Comparison of ENCODE assay signal across 8 mouse cellular contexts in genomic region chr2:140066353-140067314, GRCm38 (mm10). TPM values are rescaled to one million over a fixed set of nuclear protein-coding genes. Genes with fewer than 3 reads are reported as not detected.
DNase-seq lines count a peak whose midpoint lies in the region; ATAC-seq and TF ChIP-seq lines count a peak whose summit lies in the region.

Tasp1 (minus strand) TSS chr2:140066805.

- peak; percentile 100 for ATAC-seq in heart, embryonic 11.5 days (replicated peaks; ENCODE audit: insufficient number of reproducible peaks, low FRiP score, low TSS enrichment)
- ATAC-seq in kidney, embryonic 16.5 days (ENCODE audit: low FRiP score, low TSS enrichment), result peak; percentile 100

- H3K9me3 ChIP-seq in erythroblast, embryonic 14.5 days (ENCODE audit: control insufficient read depth, low read length), result no peaks in the 10 kb centered on the region; the same call in 1 of the 2 replicates
- H3K9me3 ChIP-seq in heart, embryonic 11.5 days (replicated peaks; ENCODE audit: control insufficient read depth, low read length), result no peaks in the 10 kb centered on the region
- no peaks in the 10 kb centered on the region for H3K9me3 ChIP-seq in kidney, embryonic 16.5 days (ENCODE audit: low read length)

- H3K4me1 ChIP-seq in erythroblast, embryonic 14.5 days (ENCODE audit: control insufficient read depth), result peaks cover 43% of the 10 kb centered on the region
- H3K4me1 ChIP-seq in heart, embryonic 11.5 days (ENCODE audit: control insufficient read depth, insufficient read depth, low read length), result no peaks in the 10 kb centered on the region
- H3K4me1 ChIP-seq in kidney, embryonic 16.5 days (ENCODE audit: insufficient read depth, low read length), result peaks cover 12% of the 10 kb centered on the region; the same call in 1 of the 2 replicates
- H3K4me1 ChIP-seq in liver, adult 2 months (ENCODE audit: control insufficient read depth, insufficient read depth, low read length), result no peaks in the 10 kb centered on the region; the same call in 1 of the 2 replicates

- peaks cover 23% of the 10 kb centered on the region for H3K79me3 ChIP-seq in C2C12 (ENCODE audit: low read depth)

- H3K27me3 ChIP-seq in C2C12 (ENCODE audit: control insufficient read depth, insufficient read depth, insufficient read length), result no peaks in the 10 kb centered on the region
- H3K27me3 ChIP-seq in erythroblast, embryonic 14.5 days (ENCODE audit: control insufficient read depth), result peaks cover 16% of the 10 kb centered on the region
- no peaks in the 10 kb centered on the region for H3K27me3 ChIP-seq in heart, embryonic 11.5 days (ENCODE audit: control insufficient read depth, insufficient read depth, low read length)
- no peaks in the 10 kb centered on the region for H3K27me3 ChIP-seq in kidney, embryonic 16.5 days (ENCODE audit: insufficient read depth, low read length)
- H3K27me3 ChIP-seq in liver, adult 2 months (ENCODE audit: control insufficient read depth, insufficient read depth, low read length), result no peaks in the 10 kb centered on the region
- H3K27me3 ChIP-seq in myocyte (ENCODE audit: control insufficient read depth, insufficient read depth, insufficient read length), result no peaks in the 10 kb centered on the region
- H3K27me3 ChIP-seq in splenic B cell, adult 2 months (ENCODE audit: control insufficient read depth, insufficient read depth, low read length, poor library complexity, severe bottlenecking), result no peaks in the 10 kb centered on the region

- no peak for TF ChIP-seq CTCF in C2C12 (IDR thresholded peaks at IDR 0.05; ENCODE audit: control insufficient read depth, insufficient read depth, insufficient read length)
- TF ChIP-seq CTCF in brain, embryonic 14.5 days (IDR thresholded peaks at IDR 0.05; ENCODE audit: borderline replicate concordance, extremely low read depth, insufficient read depth, insufficient read length), result no peak
- no peak for TF ChIP-seq CTCF in liver, adult 2 months (IDR thresholded peaks at IDR 0.05; ENCODE audit: low read depth, low read length)

- H3K9ac ChIP-seq in heart, embryonic 11.5 days (ENCODE audit: low read depth, low read length), result peak within 1 kb of the TSS; percentile 94
- peak within 1 kb of the TSS; percentile 91 for H3K9ac ChIP-seq in kidney, embryonic 16.5 days (replicated peaks; ENCODE audit: low read length)
- peak within 1 kb of the TSS; percentile 82 for H3K9ac ChIP-seq in liver, adult 2 months (ENCODE audit: low read depth, low read length)

- under 1% methylated on average over 68 of the region's 68 CpGs for WGBS in heart, embryonic 11.5 days (ENCODE audit: insufficient replicate concordance)
- WGBS in kidney, embryonic 16.5 days, result under 1% methylated on average over 68 of the region's 68 CpGs
- WGBS in liver, adult 2 months, result under 1% methylated on average over 68 of the region's 68 CpGs

- H3K36me3 ChIP-seq in C2C12 (ENCODE audit: control insufficient read depth, insufficient read depth) (no peaks in the 10 kb centered on the region), myocyte (ENCODE audit: control insufficient read depth, insufficient read depth) (no peaks in the 10 kb centered on the region)
- peaks cover 4% of the 10 kb centered on the region for H3K36me3 ChIP-seq in erythroblast, embryonic 14.5 days (ENCODE audit: control insufficient read depth)
- H3K36me3 ChIP-seq in heart, embryonic 11.5 days (ENCODE audit: control insufficient read depth, insufficient read depth, low read length), result no peaks in the 10 kb centered on the region
- H3K36me3 ChIP-seq in kidney, embryonic 16.5 days (ENCODE audit: insufficient read depth, low read length), result 0 out of 2 replicates have a peak, but pooled peaks cover 4% of the 10 kb centered on the region
- no peaks in the 10 kb centered on the region for H3K36me3 ChIP-seq in liver, adult 2 months (ENCODE audit: control insufficient read depth, insufficient read depth, low read length)
- no peaks in the 10 kb centered on the region for H3K36me3 ChIP-seq in splenic B cell, adult 2 months (ENCODE audit: control insufficient read depth, insufficient read depth, low read length, poor library complexity, severe bottlenecking)

- peak within 1 kb of the TSS; percentile 84 for H3K4me2 ChIP-seq in heart, embryonic 11.5 days
- H3K4me2 ChIP-seq in kidney, embryonic 16.5 days (replicated peaks; ENCODE audit: low read depth, low read length), result peak within 1 kb of the TSS; percentile 82
- peak within 1 kb of the TSS; percentile 98 for H3K4me2 ChIP-seq in myocyte (ENCODE audit: low read depth)

- H3K27ac ChIP-seq in heart, embryonic 11.5 days (ENCODE audit: low read depth, low read length), result peak within 1 kb of the TSS; percentile 90
- H3K27ac ChIP-seq in kidney, embryonic 16.5 days (ENCODE audit: low read length), result peak within 1 kb of the TSS; percentile 92
- H3K27ac ChIP-seq in liver, adult 2 months (replicated peaks; ENCODE audit: insufficient read depth, low read depth, low read length), result peak within 1 kb of the TSS; percentile 65

- H3ac ChIP-seq in C2C12 (ENCODE audit: control insufficient read depth, insufficient read length, low read depth), result peak within 1 kb of the TSS; percentile 82
- peak within 1 kb of the TSS; percentile 72 for H3ac ChIP-seq in myocyte (ENCODE audit: control insufficient read depth, insufficient read length)

- H3K4me3 ChIP-seq in C2C12 (ENCODE audit: insufficient read depth, poor library complexity, severe bottlenecking) (peak within 1 kb of the TSS; percentile 72), myocyte (peak within 1 kb of the TSS; percentile 72)
- peak within 1 kb of the TSS; percentile 87 for H3K4me3 ChIP-seq in erythroblast, embryonic 14.5 days (replicated peaks)
- peak within 1 kb of the TSS; percentile 87 for H3K4me3 ChIP-seq in heart, embryonic 11.5 days (ENCODE audit: low read depth, low read length)
- peak within 1 kb of the TSS; percentile 94 for H3K4me3 ChIP-seq in kidney, embryonic 16.5 days (ENCODE audit: low read length)
- peak within 1 kb of the TSS; percentile 73 for H3K4me3 ChIP-seq in liver, adult 2 months (ENCODE audit: insufficient read depth, low read depth, low read length)

- H3K79me2 ChIP-seq in C2C12 (ENCODE audit: control insufficient read depth, insufficient read depth) (peaks cover 49% of the 10 kb centered on the region), myocyte (ENCODE audit: control insufficient read depth, insufficient read depth) (peaks cover 39% of the 10 kb centered on the region)
- H3K79me2 ChIP-seq in liver, adult 2 months (ENCODE audit: control insufficient read depth, insufficient read depth, low read length), result peaks cover 2% of the 10 kb centered on the region; the same call in 1 of the 2 replicates

- peak; percentile 70 for TF ChIP-seq POLR2A in brain, embryonic 14.5 days (IDR thresholded peaks at IDR 0.05; ENCODE audit: borderline replicate concordance, extremely low read depth, insufficient read depth, insufficient read length, poor library complexity, severe bottlenecking)
- peak; percentile 54 for TF ChIP-seq POLR2A in liver, adult 2 months (IDR thresholded peaks at IDR 0.05; ENCODE audit: extremely low read depth, insufficient read depth, low read length)
- TF ChIP-seq POLR2A in myocyte (IDR thresholded peaks at IDR 0.05; ENCODE audit: insufficient read length, low read depth), result peak; percentile 100

- DNase-seq in brain, embryonic 14.5 days (ENCODE audit: low read depth), result peak; percentile 99
- peak; percentile 92 for DNase-seq in liver, adult 2 months (ENCODE audit: extremely low read depth, low read depth, low spot score)
- DNase-seq in splenic B cell, adult 2 months (ENCODE audit: low read depth, low spot score), result peak; percentile 94

TF ChIP-seq in C2C12, 6 proteins besides CTCF, POLR2A, EP300 and RAD21:
- TF ChIP-seq MYOD1 (IDR thresholded peaks at IDR 0.05; ENCODE audit: control insufficient read depth, insufficient read length, low read depth), result no peak
- peak; percentile 100 for TF ChIP-seq USF1 (IDR thresholded peaks at IDR 0.05; ENCODE audit: low read depth)
- no peak for TF ChIP-seq CEBPB (IDR thresholded peaks at IDR 0.05; ENCODE audit: low read depth)
- peak; percentile 70 for TF ChIP-seq MAX (IDR thresholded peaks at IDR 0.05)

TF ChIP-seq in myocyte, 11 proteins besides CTCF, POLR2A, EP300 and RAD21:
- TF ChIP-seq SRF (IDR thresholded peaks at IDR 0.05; ENCODE audit: control insufficient read depth, insufficient read length, low read depth) (peak; percentile 67), MAX (IDR thresholded peaks at IDR 0.05; ENCODE audit: low read depth) (no peak), USF1 (IDR thresholded peaks at IDR 0.05; ENCODE audit: low read depth) (peak; percentile 100), CEBPB (IDR thresholded peaks at IDR 0.05; ENCODE audit: insufficient read depth, poor library complexity, severe bottlenecking) (no peak), MYOG (IDR thresholded peaks at IDR 0.05; ENCODE audit: control insufficient read depth in 1 of 3, insufficient read depth in 1 of 3, insufficient read length in 2 of 3, low read depth in 2 of 3) (peak in 2 of 3 experiments; percentile 16 to 60), TCF3 (IDR thresholded peaks at IDR 0.05; ENCODE audit: insufficient read length, low read depth) (no peak), REST (IDR thresholded peaks at IDR 0.05; ENCODE audit: insufficient read depth, insufficient read length) (peak; percentile 48), TCF12 (IDR thresholded peaks at IDR 0.05; ENCODE audit: insufficient read depth, poor library complexity, severe bottlenecking) (no peak), POLR2AphosphoS2 (IDR thresholded peaks at IDR 0.05; ENCODE audit: insufficient read length, low read depth) (peak; percentile 99), MYOD1 (IDR thresholded peaks at IDR 0.05; ENCODE audit: control insufficient read depth in 1 of 3, insufficient read length in 2 of 3, low read depth in 2 of 3) (peak in 1 of 3 experiments; percentile 30), E2F4 (IDR thresholded peaks at IDR 0.05; ENCODE audit: insufficient read depth) (no peak)

RNA-seq across cellular contexts. Expression of gene Tasp1, which starts in this region (rescaled TPM):
- 5.5 TPM for polyA plus RNA-seq in C2C12 (2012; fragmentation: generic; extraction: Trizol)
- polyA plus RNA-seq in brain, embryonic 14.5 days (2012; rRNA removed), result 9.2 and 9.5 TPM in 2 replicates
- polyA plus RNA-seq in erythroblast, embryonic 14.5 days (2012), result 0.09 and 0.10 TPM in 2 replicates
- 14.7 and 15.5 TPM in 2 replicates for polyA plus RNA-seq in heart, embryonic 11.5 days (2014; fragmentation: Nextera tagmentation; extraction: Ambion mirVana)
- 20.5 and 21.5 TPM in 2 replicates for polyA plus RNA-seq in kidney, embryonic 16.5 days (2015; fragmentation: Nextera tagmentation; extraction: Ambion mirVana)
- 10.6 and 13.3 TPM in 2 replicates for total RNA-seq in liver, adult 2 months (2014; rRNA removed)
- 2.1 and 2.8 TPM in 2 replicates for polyA plus RNA-seq in liver, adult 2 months (2012; rRNA removed)
- polyA plus RNA-seq in myocyte (2012; fragmentation: generic; extraction: Trizol), result 3.8 TPM

Comparison
In these comparisons a context has a peak if more than half of its experiments do, and no peak if none do; other contexts are left out.
1. Peak in every context shown above with its lines: DNase-seq, ATAC-seq, H3K4me3 ChIP-seq and H3K27ac ChIP-seq.